Mouse (Mus musculus) left cerebral cortex, postnatal 14 days (tissue): Measurements from ENCODE around the gene Zfp365. TPM values are rescaled to one million over a fixed set of nuclear protein-coding genes. Genes with fewer than 3 reads are reported as not detected.

Source experiments
- DNase-seq, 2 experiments: peaks; one replicate each; pipeline ENCODE4 v3.0.0; 2021 to 2022; ENCODE audit warnings: low spot score in 2 of 2, mixed read lengths in 1 of 2
- intact Hi-C: fragments of 180-260 bp; cut with DNase I; formaldehyde crosslinking; loops from one replicate; pipeline ENCODE4 v1.15.1; 2025
- long read RNA-seq, 2 experiments: library from polyadenylated mRNA; stranded (forward); transcript quantifications; one replicate each; pipeline ENCODE4 v2.0.0; 2021
- total RNA-seq, 2 experiments: library from RNA; stranded (reverse); gene quantifications; 2 replicates each; pipeline ENCODE4 v1.2.3; 2021

The Zfp365 gene
- 100 to 1,000 TPM; 299 to 313 TPM for total RNA-seq
- long read RNA-seq, experiment 1, full-length matches to known transcripts = 447 of 527 reads
- long read RNA-seq, experiment 1, partial matches to known transcripts = 69 of 527 reads
- long read RNA-seq, experiment 1, other reads (novel, unspliced or antisense) = 11 of 527 reads
- long read RNA-seq, experiment 2, full-length matches to known transcripts = 394 of 444 reads
- long read RNA-seq, experiment 2, partial matches to known transcripts = 45 of 444 reads
- long read RNA-seq, experiment 2, other reads (novel, unspliced or antisense) = 5 of 444 reads

GRCm38 (mm10) chr10:67912337-67912776 lies at the start of gene Zfp365:
TSS of gene Zfp365 (minus strand) at chr10:67912662.
- intact Hi-C loops = loop anchor here (5.0 kb wide), 1 partner anchor 70 kb away; no protein-coding TSS in a partner anchor

GRCm38 (mm10) chr10:67959982-67960381 lies 47.5 kb upstream of the Zfp365 start:
- DNase-seq = no peak
- intact Hi-C loops = no loop called here

More at GRCm38 (mm10) chr10:67912337-67912776, at the start of gene Zfp365:
- DNase-seq = peak; percentile 88

GRCm38 (mm10) chr10:67955982-67956381 lies 43.5 kb upstream of the Zfp365 start:
- intact Hi-C loops = no loop called here
- DNase-seq = no peak

- DNase-seq = no peak
- intact Hi-C loops = no loop called here
Measured at GRCm38 (mm10) chr10:67951690-67952089, 39.2 kb upstream of the Zfp365 start.

GRCm38 (mm10) chr10:67950059-67950748 lies 37.7 kb upstream of the Zfp365 start:
- intact Hi-C loops = no loop called here
- DNase-seq = no peak

GRCm38 (mm10) chr10:67943513-67943912 lies 31.1 kb upstream of the Zfp365 start:
- DNase-seq = no peak
- intact Hi-C loops = no loop called here

GRCm38 (mm10) chr10:67939546-67939945 lies 27.1 kb upstream of the Zfp365 start:
- no peak for DNase-seq
- intact Hi-C loops = no loop called here

GRCm38 (mm10) chr10:67937775-67938174 lies 25.3 kb upstream of the Zfp365 start:
- DNase-seq = no peak
- intact Hi-C loops = no loop called here

GRCm38 (mm10) chr10:67936944-67937343 lies 24.5 kb upstream of the Zfp365 start:
- no peak for DNase-seq
- intact Hi-C loops = no loop called here

GRCm38 (mm10) chr10:67932780-67933179 lies 20.3 kb upstream of the Zfp365 start:
- DNase-seq = no peak

GRCm38 (mm10) chr10:67931328-67931727 lies 18.9 kb upstream of the Zfp365 start:
- DNase-seq = no peak
- intact Hi-C loops = no loop called here

More at GRCm38 (mm10) chr10:67932780-67933179, 20.3 kb upstream of the Zfp365 start:
- intact Hi-C loops = no loop called here

- intact Hi-C loops = no loop called here
- DNase-seq = no peak
Measured at GRCm38 (mm10) chr10:67928584-67928983, 16.1 kb upstream of the Zfp365 start.

- DNase-seq = peak in 1 of 2 experiments; percentile 24
- intact Hi-C loops = no loop called here
Measured at GRCm38 (mm10) chr10:67927718-67928455, 15.4 kb upstream of the Zfp365 start.

GRCm38 (mm10) chr10:67924030-67924429 lies 11.6 kb upstream of the Zfp365 start:
- intact Hi-C loops = no loop called here

GRCm38 (mm10) chr10:67921777-67922176 lies 9.3 kb upstream of the Zfp365 start:
- intact Hi-C loops = no loop called here
- no peak for DNase-seq

More at GRCm38 (mm10) chr10:67924030-67924429, 11.6 kb upstream of the Zfp365 start:
- no peak for DNase-seq

GRCm38 (mm10) chr10:67919706-67920105 lies 7.2 kb upstream of the Zfp365 start:
- no peak for DNase-seq
- intact Hi-C loops = no loop called here

- DNase-seq = peak; percentile 72 to 95
- intact Hi-C loops = no loop called here
Measured at GRCm38 (mm10) chr10:67918194-67918899, 5.9 kb upstream of the Zfp365 start.

- intact Hi-C loops = no loop called here
- DNase-seq = no peak
Measured at GRCm38 (mm10) chr10:67917356-67917755, 4.9 kb upstream of the Zfp365 start.
